Mouse (Mus musculus) neural tube, embryonic 11.5 days (tissue): ENCODE data around the gene Slc44a3. TPM values are rescaled to one million over a fixed set of nuclear protein-coding genes. Genes with fewer than 3 reads are reported as not detected.

Experiments
- ATAC-seq: fragments of 200-750 bp; cut with Nextera tagmentation; 2 replicates; pipeline ENCODE4 v1.8.0; 2017; ENCODE audit warnings: moderate number of reproducible peaks, mild to moderate bottlenecking, moderate TSS enrichment, moderate library complexity; ENCODE audit not compliant: insufficient read depth, low FRiP score, low TSS enrichment
- DNase-seq: peaks from one replicate; pipeline ENCODE4 v3.0.0-alpha.2; 2015; ENCODE audit warnings: low spot score
- H3K27ac ChIP-seq: fragments of 300-500 bp; sonication (generic); 2 replicates; pipeline ENCODE4 v1.5.1; 2014; ENCODE audit warnings: low read depth, mild to moderate bottlenecking, low read length
- H3K27me3 ChIP-seq: fragments of 300-500 bp; sonication (generic); 2 replicates; pipeline ENCODE4 v1.6.1; 2014; ENCODE audit warnings: mild to moderate bottlenecking, low read length, mixed read lengths; ENCODE audit not compliant: control insufficient read depth, insufficient read depth
- H3K36me3 ChIP-seq: fragments of 300-500 bp; sonication (generic); 2 replicates; pipeline ENCODE4 v1.6.1; 2014; ENCODE audit warnings: mild to moderate bottlenecking, low read length, moderate library complexity, mixed read lengths; ENCODE audit not compliant: control insufficient read depth, insufficient read depth
- H3K4me1 ChIP-seq: fragments of 300-500 bp; sonication (generic); 2 replicates; pipeline ENCODE4 v1.6.1; 2014; ENCODE audit warnings: low read length, mixed read lengths; ENCODE audit not compliant: control insufficient read depth, insufficient read depth
- H3K4me2 ChIP-seq: fragments of 300-500 bp; sonication (generic); 2 replicates; pipeline ENCODE4 v1.6.1; 2014; ENCODE audit warnings: low read depth, mild to moderate bottlenecking, moderate library complexity
- H3K4me3 ChIP-seq: fragments of 300-500 bp; sonication (generic); 2 replicates; pipeline ENCODE4 v1.5.1; 2014; ENCODE audit warnings: low read depth, low read length
- H3K9ac ChIP-seq: fragments of 300-500 bp; sonication (generic); 2 replicates; pipeline ENCODE4 v1.6.1; 2014; ENCODE audit warnings: mild to moderate bottlenecking, low read length
- H3K9me3 ChIP-seq: fragments of 300-500 bp; sonication (generic); 2 replicates; pipeline ENCODE4 v1.6.1; 2016; ENCODE audit warnings: low read length; ENCODE audit not compliant: control insufficient read depth
- WGBS: fragments of 180-500 bp; shearing (Covaris S2); extraction: QIAGEN DNeasy Blood & Tissue Kit; methylation state at CpG from one replicate; pipeline ENCODE4 v1.1.7; 2014; 5-methylcytosine and 5-hydroxymethylcytosine counted together
- polyA plus RNA-seq: library from polyadenylated mRNA; unstranded; fragments of >200 nt; fragmentation: Nextera tagmentation; extraction: Ambion mirVana; gene quantifications from 2 replicates; pipeline ENCODE4 v1.2.1, GENCODE M21; 2014

Gene Slc44a3
- polyA plus RNA-seq, 1 experiment from 2014 or later = 0.31 TPM

DNA sequence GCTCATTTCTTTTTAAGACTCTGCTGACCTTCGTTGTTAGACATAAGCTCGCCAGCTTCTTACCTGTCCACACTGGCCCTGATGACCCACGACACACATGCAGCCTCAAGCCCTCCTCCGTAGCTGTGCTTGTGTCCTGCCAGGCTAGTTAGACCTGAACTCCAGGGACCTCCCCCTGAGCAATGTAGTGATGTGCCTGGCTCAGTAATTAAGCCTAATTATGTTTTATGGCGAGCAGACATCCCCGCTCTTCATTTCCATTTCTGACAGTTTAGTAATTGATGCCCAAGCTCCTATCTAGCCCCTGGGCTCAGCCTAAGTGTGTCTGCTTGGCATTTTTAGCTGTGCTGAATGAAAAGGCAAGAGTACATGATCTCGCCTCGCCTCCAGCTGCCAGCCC is 83.6 kb downstream of the Slc44a3 start:
- no peak overlapping the region for H3K27ac ChIP-seq

DNA sequence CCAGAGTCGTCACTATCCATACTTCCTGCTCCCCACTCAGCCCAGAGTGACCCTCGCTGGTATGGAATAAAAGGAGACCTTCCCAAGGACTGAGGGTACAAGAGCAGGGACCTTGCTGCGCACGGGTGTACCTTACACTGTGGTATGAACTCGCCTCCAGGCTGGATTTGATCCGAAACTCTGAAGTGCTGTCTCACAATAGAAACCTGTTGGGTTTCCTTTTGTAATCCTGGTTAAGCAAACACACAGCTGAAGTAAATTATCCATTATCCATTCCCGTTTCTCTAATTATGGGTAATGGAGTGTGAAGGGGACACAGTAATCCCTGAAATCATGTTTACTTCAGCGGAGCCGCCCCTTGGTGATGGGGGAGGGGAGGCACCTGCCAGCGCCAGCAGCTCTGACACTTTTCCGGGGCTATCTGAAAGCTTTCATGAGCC is 84.2 kb downstream of the Slc44a3 start:
- peaks cover 4% of the 10 kb centered on the region; the same call in 1 of the 2 replicates for H3K9me3 ChIP-seq
- ATAC-seq = 0 out of 2 replicates have a peak, but pooled peaks have one; percentile 20
- no peak overlapping the region for H3K9ac ChIP-seq
- no peak overlapping the region for H3K4me3 ChIP-seq
- no peaks in the 10 kb centered on the region for H3K27me3 ChIP-seq
- WGBS = 39% methylated on average over 11 of the region's 11 CpGs
- peaks cover 11% of the 10 kb centered on the region for H3K4me1 ChIP-seq
- H3K27ac ChIP-seq = no peak overlapping the region
- no peak for DNase-seq
- H3K4me2 ChIP-seq = no peak overlapping the region
- peaks cover 13% of the 10 kb centered on the region for H3K36me3 ChIP-seq

More for the DNA sequence above, 83.6 kb downstream of the Slc44a3 start:
- Histone ChIP-seq H3K36me3 (peaks cover 13% of the 10 kb centered on the region), H3K9me3 (peaks cover 4% of the 10 kb centered on the region; the same call in 1 of the 2 replicates), H3K27me3 (no peaks in the 10 kb centered on the region), H3K9ac (no peak overlapping the region), H3K4me3 (no peak overlapping the region), H3K4me2 (no peak overlapping the region), H3K4me1 (peaks cover 11% of the 10 kb centered on the region)
- ATAC-seq (peak; percentile 55; the same call in 1 of the 2 replicates), DNase-seq (no peak)
- 63% methylated on average over 8 of the region's 8 CpGs for WGBS

- H3K4me2 ChIP-seq = no peak overlapping the region
- peaks cover 4% of the 10 kb centered on the region; the same call in 1 of the 2 replicates for H3K9me3 ChIP-seq
- H3K9ac ChIP-seq = no peak overlapping the region
- DNase-seq (no peak), ATAC-seq (no peak)
- no peak overlapping the region for H3K4me3 ChIP-seq
- whole genome bisulfite sequencing = 83% methylated on average over 7 of the region's 8 CpGs
- H3K27me3 ChIP-seq = no peaks in the 10 kb centered on the region
- H3K36me3 ChIP-seq = peaks cover 17% of the 10 kb centered on the region
- H3K27ac ChIP-seq = no peak overlapping the region
- H3K4me1 ChIP-seq = peaks cover 11% of the 10 kb centered on the region
Measured at GRCm38 (mm10) chr3:121446454-121446853, 85.8 kb downstream of the Slc44a3 start.

DNA sequence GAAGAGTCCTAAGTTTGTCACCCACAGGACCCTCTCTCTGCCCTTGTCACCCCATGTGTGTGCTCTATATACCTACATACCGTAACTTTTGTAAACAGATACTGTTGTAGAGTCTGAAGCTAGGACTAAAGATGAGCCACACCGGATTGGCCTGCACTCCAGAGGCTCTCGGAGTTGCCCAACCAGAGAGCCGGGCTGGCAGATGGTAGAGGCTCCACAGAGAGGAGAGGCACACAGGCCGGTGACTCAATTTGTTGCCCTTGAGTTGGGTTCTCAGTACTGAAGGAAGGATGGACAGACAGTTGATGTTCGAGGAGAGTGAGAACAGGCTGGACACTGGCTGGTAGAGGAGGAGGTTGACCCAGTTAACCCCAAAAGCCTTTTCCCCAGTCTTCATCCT is 87.8 kb downstream of the Slc44a3 start:
- H3K4me3 ChIP-seq = no peak overlapping the region
- H3K27me3 ChIP-seq = no peaks in the 10 kb centered on the region
- 96% methylated on average over 6 of the region's 6 CpGs for WGBS
- ATAC-seq = 0 out of 2 replicates have a peak, but pooled peaks have one; percentile 6
- peaks cover 11% of the 10 kb centered on the region for H3K4me1 ChIP-seq
- no peak overlapping the region for H3K27ac ChIP-seq
- no peak overlapping the region for H3K9ac ChIP-seq
- H3K9me3 ChIP-seq = peaks cover 4% of the 10 kb centered on the region; the same call in 1 of the 2 replicates
- H3K36me3 ChIP-seq = peaks cover 15% of the 10 kb centered on the region
- H3K4me2 ChIP-seq = no peak overlapping the region
- DNase-seq = no peak

GRCm38 (mm10) chr3:121443861-121444271 is 88.3 kb downstream of the Slc44a3 start:
- Histone ChIP-seq H3K9me3 (peaks cover 4% of the 10 kb centered on the region; the same call in 1 of the 2 replicates), H3K27ac (no peak overlapping the region), H3K4me2 (no peak overlapping the region), H3K27me3 (no peaks in the 10 kb centered on the region), H3K4me3 (no peak overlapping the region), H3K36me3 (peaks cover 15% of the 10 kb centered on the region), H3K4me1 (peaks cover 11% of the 10 kb centered on the region), H3K9ac (no peak overlapping the region)
- no peak for DNase-seq
- WGBS = 92% methylated on average over 4 of the region's 4 CpGs
- ATAC-seq = no peak

DNA sequence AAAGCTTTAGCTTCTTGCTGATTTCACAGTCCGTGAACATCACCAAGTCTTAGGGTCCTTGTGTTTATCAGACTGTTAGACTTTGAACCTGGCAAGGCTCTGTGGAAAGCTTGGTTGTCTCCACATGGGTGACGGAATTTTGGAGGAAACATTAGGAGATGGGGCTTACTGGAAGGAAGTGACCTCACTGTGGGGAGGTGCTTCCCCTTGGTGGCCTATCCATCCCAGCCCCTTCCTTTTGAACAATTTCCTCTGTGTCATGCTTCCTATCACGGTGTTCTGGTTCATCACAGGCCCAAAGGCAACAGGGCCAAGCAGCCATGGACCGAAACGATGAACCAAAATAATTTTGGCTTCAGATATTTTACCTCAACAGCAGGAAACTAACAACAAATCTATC is 89.9 kb downstream of the Slc44a3 start:
- no peak for ATAC-seq
- H3K9ac ChIP-seq = no peak overlapping the region
- DNase-seq = no peak
- H3K4me1 ChIP-seq = no peaks in the 10 kb centered on the region
- no peak overlapping the region for H3K4me2 ChIP-seq
- peaks cover 15% of the 10 kb centered on the region for H3K36me3 ChIP-seq
- WGBS = 97% methylated on average over 5 of the region's 5 CpGs
- no peak overlapping the region for H3K27ac ChIP-seq
- H3K27me3 ChIP-seq = no peaks in the 10 kb centered on the region
- H3K9me3 ChIP-seq = peaks cover 4% of the 10 kb centered on the region; the same call in 1 of the 2 replicates
- H3K4me3 ChIP-seq = no peak overlapping the region

GRCm38 (mm10) chr3:121441504-121441903 is 90.7 kb downstream of the Slc44a3 start:
- Histone ChIP-seq H3K9ac (no peak overlapping the region), H3K27me3 (no peaks in the 10 kb centered on the region), H3K4me1 (no peaks in the 10 kb centered on the region), H3K36me3 (peaks cover 15% of the 10 kb centered on the region), H3K9me3 (peaks cover 4% of the 10 kb centered on the region; the same call in 1 of the 2 replicates), H3K4me2 (no peak overlapping the region), H3K27ac (no peak overlapping the region), H3K4me3 (no peak overlapping the region)
- DNase-seq = no peak
- no peak for ATAC-seq
- 96% methylated on average over 12 of the region's 12 CpGs for WGBS

- Histone ChIP-seq H3K9me3 (peaks cover 3% of the 10 kb centered on the region; the same call in 1 of the 2 replicates), H3K27ac (no peak overlapping the region), H3K4me3 (no peak overlapping the region), H3K4me1 (peaks cover 8% of the 10 kb centered on the region), H3K4me2 (no peak overlapping the region), H3K27me3 (no peaks in the 10 kb centered on the region), H3K9ac (no peak overlapping the region), H3K36me3 (peaks cover 13% of the 10 kb centered on the region)
- whole genome bisulfite sequencing = 89% methylated on average over 11 of the region's 11 CpGs
- DNase-seq (no peak), ATAC-seq (no peak)
Measured at GRCm38 (mm10) chr3:121439623-121440161, 92.5 kb downstream of the Slc44a3 start.

DNA sequence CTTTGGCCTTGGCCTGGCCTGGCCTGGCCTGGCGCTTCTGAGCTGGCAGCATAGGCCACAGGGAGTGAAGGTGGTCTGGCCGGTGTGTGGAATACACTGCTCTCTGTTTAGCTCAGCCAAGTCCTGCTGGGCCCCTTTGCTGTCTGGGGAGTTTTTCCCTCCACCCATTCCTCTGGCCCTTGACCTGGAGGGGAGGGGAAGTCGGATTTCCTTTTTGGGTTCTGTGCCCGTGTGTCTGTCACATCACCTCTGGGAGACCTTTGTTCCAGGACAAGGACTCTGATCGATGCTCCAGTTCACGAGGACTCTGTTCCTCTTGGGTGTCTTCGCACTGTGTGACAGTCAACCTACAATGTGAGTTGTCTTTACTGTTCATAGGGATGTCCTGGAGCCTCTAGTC is 94.2 kb downstream of the Slc44a3 start:
- no peak overlapping the region for H3K27ac ChIP-seq
- no peak overlapping the region for H3K4me3 ChIP-seq
- H3K27me3 ChIP-seq = no peaks in the 10 kb centered on the region
- ATAC-seq (no peak), DNase-seq (no peak)
- WGBS = 78% methylated on average over 7 of the region's 7 CpGs
- no peak overlapping the region for H3K9ac ChIP-seq
- no peak overlapping the region for H3K4me2 ChIP-seq
- H3K9me3 ChIP-seq = no peaks in the 10 kb centered on the region
- H3K4me1 ChIP-seq = peaks cover 20% of the 10 kb centered on the region
- peaks cover 8% of the 10 kb centered on the region for H3K36me3 ChIP-seq
